Mouse (Mus musculus) lung, postnatal 4 days (tissue): ENCODE measurements around the gene Ston2.

Experiments
- DNase-seq, 2 experiments: peaks; one replicate each; pipeline ENCODE4 v3.0.0; 2021

Ston2 gene

DNA sequence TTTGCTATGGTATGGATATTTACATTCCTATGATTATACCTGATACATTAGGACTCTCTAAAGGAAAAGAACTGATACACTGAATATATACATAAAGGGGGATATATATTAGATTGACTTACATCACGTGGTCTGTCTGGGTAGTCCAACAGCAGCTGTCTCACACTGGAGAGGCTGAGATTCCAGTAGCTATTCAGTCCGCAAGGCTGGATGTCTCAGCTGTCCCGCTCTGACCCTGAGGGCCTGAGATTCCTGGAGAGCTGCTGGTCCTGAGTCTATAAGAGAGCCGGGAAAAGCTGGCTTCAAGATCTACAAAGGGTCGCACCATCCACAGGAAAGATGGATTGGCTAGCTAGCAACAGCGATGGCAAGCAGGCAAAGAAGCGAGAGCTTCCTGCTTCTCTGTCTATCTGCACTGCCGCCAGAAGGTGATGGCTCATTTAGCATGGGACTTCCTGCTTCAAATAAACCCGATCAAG, at the start of gene Ston2:
Ston2 (minus strand) TSS at position 429 of the 479 bp plus-strand sequence.
- DNase-seq = no peak

DNA sequence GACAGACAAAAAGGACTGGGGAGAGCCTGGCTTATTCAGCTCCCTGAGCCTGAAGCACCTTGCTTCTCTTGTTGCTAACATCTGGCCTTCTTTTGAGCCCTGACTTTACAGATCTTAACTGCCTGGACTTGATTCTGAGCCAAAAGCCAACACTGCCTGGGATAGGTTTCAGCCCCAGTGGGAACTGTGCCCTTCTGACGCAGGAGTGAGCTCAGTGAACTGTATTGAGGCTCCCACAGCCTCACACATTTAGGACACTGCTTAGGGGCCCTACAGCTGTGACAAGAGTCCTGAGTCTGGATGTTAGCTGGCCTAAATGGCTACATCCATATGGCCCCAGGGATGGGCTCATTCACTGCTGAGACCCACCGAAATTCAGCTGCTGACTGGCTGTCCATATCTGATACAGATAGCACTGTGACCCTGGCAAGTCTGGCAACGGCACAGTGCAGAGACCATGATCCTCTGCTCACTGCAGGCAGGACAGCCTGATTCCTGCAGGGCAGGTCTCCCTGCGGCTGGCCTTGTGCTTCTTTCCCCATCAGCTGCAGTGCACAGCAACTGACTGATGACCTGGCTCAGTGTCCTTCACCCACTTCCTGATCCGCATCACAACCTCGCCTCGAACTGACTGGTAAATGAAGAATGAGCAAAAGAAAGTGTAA, 49.3 kb upstream of the Ston2 start:
- no peak for DNase-seq

DNA sequence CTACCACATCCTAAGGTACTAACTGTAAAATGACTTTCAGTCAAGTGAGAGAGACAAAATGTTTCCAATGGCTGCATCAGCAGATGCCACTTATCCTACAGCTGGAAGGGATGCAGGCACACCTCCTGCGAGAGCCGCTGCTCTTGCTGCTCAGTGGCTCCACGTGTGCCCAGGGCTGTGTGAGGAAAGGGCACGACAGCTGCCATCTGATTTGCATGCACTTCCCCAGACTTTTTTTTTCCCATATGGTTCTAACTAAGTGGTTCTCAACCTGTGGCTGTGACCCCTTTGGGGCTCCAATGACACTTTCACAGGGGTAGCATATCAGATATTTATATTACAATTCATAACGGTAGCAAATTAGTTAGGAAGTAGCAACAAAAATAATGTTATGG, 45.7 kb upstream of the Ston2 start:
- no peak for DNase-seq

DNA sequence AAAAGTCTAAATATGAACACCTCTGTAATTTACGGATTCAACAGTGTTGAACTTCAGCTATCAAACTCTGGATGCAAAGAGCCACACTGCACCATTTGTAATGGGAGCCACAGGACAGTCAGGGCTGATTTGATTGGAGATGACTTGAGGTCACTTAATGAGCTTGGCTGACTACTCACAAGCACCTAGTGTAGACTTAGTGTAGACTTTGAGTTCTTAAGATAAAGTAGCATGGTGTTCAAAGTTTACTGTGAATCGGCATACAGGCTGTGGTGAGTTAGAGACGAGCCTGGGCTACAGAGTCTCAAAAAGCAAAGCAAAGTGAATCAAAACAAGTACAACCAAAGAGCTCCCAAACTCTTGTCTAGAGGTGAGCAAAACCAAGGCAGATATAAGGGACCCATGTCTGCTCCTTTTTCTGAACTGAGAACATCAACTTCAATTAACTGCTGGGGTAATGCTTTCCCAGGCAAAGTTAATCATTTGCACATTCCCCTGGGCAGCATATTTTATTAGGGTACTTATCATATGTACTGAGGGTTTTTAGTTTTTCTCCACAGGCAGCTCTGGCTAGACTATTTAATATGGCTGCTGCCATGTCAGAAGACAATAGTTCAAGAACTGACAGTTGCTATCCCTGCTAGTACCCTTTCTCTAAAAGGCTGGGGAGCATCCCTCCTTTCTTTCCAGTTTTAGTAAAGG, 45.2 kb upstream of the Ston2 start:
- DNase-seq = no peak

DNA sequence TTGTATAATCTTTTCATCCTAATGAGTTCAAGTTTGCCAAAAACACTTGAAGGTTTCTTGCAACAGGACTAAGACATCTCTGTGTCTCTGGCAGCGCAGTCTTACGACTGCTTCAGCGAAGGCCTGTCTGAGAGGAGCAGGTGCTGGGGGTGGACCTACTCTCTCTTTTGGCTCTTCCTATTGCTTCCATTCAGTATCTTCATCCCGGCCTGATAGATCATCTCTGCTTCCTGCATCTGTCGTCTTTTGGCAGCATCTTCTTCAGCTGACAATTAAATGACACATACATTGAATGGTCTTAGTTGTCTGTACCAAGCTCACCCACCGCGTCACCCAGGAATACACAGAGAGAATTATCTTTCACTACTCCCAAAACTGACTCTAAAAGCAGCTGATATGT, 43.2 kb upstream of the Ston2 start:
- no peak for DNase-seq

DNA sequence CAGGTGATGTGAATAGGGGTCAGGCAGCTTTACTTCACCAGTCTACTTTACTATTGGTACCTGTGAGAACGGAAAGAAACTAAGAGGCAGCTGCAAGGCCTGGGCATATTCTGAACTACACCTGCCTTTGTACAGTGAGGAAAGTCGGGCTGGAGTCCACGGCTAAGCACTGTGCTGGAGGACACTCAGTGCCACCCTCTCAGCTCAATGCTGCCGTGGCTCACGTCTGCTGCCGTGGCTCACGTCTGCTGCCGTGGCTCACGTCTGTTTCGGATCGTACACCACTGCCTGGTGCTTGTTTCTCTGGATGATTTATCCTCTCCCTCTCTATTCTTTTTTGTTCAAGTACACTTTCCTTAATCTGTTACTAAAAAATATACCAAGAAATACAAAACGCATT, 32.3 kb upstream of the Ston2 start:
- no peak for DNase-seq

DNA sequence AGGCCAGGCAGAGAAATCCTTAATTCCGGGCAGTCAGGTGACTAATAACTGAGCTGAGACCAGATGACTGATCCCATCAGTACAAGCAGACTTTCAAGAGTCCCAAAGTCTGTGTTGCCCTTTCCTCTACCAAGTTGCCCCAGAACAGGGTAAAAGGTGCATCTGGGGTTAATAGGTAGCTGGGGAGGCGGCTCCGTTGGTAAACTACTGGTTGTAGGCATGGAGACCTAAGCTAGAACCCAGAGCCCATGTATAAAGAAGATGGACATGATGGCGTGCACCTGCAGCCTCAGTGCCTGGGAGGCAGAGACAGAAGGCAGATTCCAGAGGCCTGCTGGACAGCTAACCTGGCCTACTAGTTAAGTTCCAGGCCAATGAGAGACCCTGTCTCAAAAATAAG, 30.5 kb upstream of the Ston2 start:
- no peak for DNase-seq

DNA sequence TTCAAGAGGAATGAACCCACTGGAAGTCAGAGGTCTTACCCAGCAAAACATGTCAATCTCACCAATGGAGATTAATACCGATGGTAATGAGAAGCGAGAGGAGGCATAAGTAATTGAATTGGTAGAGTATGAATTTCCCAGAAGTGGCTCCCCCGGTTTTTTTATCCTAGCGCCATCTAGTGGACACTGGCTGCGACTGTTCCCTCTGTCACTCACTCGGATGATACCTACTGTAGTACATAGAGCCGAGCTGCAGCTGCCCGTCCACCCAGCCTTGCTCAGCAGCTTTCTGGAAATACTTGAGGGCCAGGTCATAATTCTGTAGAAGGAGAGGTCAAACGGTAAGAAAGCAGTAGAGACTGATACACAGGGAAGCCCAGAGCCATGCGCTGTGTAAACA, 27.8 kb upstream of the Ston2 start:
- peak; percentile 32 to 65 for DNase-seq

DNA sequence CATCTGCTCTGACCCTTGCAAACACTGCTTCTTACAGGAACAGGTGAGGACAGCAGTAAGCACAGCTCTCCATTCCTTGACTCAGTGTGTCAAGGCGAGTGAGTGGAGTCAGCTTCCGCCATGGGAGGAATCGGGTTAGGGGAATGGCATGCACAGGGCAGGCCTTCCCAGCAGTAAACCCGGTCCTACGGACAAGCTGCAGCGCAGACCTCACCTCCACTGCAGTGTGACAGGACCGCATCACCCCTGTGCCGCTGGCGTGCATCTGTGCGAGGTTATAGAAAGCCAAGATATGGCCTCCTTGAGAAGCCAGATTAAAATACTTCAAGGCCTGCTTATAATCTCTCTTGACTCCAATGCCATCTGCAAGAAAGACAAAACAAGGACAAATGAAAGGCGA, 27.4 kb upstream of the Ston2 start:
- DNase-seq = no peak

DNA sequence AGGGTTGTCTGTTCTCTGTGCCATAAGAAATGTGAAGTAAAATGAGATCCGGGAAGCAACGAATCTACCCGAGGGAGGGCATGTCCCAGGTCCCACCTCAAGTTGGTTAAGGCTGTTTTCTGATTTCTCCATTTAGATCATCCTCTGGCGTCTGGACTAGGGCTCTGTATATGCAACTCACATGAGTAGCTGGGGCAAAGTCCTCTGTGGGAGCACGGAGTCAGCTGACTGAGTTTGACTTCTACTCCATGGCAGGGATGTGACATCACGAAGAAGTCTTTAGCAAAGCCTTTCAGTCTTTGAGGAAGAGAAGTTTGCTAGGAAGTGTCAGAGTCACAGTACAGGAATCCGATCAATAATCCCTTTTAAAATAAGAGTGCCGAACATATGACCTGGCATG, 20.7 kb upstream of the Ston2 start:
- DNase-seq = no peak

DNA sequence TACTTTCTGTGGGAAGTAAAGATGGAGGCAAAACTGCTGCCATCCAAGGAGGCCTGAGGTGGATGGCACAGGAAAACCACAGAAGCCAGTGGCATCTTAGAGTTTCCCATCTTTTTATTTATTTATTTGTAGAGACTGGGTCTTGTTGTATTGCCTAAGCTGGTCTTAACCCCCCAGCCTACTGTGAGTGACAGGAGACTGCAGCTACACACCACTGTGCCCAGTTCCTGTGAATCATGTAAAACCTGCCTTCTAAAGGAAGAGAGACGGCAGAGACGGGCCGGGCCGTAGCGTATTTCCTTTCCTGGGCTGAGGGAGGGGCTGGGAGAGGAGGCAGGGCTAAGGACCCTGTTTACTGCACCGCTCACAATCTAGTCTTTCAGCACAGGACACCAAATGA, 19.6 kb upstream of the Ston2 start:
- no peak for DNase-seq

DNA sequence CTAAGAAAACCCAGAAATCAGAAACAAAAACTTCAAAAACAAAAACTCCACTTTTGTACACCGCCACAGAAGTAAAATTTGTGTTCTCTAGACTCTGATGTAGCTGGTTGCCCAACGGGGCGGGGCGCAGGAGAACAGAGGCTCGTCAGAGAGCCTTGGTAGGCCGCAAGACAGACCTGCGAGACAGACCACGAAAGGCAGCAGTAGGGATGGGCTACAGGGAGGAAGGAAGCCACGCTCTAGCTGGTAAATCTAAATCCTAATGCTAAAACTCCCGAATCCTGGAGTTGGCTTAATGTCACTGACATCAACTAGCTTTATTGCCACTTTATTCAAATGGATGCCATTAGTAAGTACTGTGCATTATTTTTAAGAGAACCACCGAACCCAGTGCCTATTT, 18.9 kb upstream of the Ston2 start:
- DNase-seq = no peak

DNA sequence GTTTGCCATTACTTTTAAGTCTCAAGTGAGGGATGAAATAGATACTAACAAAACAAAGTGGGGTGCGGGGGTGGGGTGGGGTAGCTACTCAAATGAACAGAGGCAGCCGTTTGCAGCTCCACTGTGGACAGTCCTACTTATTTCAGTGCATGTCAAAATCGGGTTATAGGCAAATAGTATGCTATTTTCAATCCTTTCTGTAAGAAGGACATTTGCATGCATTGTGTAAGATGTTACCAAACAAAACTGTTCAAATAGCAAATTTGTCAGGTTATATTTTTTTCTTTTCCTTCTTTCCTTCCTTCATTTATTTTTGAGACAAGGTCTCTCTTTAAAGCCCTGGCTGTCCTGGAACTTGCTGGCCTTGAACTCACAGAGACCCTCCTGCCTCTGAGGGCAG, 16.1 kb upstream of the Ston2 start:
- DNase-seq = no peak

DNA sequence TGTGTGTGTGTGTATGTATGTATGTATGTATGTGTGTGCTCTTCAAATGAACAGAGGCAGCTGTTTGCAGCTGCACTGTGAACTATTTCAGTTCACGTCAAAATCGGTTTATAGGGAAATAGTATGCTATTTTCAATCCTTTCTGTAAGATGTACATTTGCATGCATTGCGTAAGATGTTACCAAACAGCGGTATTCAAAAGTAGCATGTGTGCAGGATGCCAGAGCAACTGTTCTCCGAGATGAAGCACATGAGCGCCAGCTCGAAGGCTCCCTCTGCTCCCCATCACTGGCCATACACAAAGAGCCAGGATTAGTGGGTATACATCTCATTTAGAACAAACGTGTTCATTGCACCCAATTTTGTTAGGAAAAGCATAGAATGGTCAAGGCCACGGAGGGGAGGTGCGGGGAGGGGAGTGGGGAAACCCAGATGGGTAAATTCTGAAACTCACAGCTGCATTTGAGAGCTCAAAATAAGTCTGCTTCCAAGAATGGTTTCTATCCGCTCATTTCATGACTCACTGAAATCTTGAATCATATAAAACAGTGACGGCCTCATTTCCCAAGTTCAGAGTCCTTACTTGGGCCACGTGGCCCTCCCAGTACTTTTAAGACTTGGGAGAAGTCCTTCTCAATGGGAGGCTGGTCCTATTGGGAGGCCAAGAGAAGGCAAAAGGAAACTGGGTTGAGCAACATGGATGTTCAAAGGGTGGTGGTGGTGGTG, 15.2 kb upstream of the Ston2 start:
- DNase-seq = no peak

DNA sequence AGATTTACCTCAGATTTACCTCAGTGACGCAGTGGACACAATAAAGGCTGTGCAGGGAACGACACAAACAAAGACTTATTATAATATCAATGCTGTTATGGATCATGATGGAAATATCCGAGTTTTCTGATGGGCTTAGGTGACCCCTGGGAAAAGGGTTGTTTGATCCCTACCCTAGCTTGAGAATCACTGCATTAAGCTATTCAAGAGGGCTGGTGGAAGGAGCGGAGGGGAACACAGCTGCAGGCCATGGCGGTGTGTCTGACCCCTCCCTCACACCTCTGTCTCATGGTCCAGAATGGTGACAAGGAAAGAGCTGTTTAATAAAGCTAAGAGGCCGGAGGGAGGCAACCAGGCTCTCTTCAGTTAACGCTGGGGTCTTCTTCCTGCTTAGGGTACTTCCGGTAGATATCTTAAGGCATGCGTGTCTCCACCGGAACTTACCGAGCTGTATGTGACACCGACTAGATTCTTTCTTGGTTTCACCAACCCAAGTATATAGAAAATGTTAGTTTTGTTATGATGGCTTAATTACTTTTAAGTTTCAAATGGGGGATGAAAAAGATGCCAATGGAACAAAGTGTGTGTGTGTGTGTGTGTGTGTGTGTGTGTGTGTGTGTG, 14.5 kb upstream of the Ston2 start:
- DNase-seq = no peak

DNA sequence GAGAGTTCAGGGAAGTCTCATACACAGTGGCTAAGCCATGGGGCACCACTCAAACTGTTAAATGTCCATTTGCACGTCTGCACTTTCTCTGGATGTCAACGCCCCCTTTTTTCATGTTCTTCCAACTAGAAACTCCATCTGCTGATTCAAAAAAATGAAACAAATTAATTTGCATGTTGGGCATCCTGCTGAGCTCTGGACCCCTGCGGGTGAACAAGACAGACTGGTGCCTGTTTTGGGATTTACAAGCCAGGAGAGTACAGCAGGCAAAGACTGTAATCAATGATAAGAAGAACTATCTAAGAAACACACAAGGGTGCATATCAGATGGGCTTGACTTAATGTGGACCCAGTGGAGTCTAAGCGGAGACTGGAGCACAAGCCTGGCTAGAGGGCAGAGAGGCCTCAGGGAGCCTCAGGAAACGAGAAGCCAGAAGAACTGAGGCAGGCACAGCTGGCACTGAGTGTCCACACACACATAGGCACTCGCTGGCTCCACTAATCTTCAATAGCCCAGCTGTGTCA, 12.7 kb upstream of the Ston2 start:
- no peak for DNase-seq

DNA sequence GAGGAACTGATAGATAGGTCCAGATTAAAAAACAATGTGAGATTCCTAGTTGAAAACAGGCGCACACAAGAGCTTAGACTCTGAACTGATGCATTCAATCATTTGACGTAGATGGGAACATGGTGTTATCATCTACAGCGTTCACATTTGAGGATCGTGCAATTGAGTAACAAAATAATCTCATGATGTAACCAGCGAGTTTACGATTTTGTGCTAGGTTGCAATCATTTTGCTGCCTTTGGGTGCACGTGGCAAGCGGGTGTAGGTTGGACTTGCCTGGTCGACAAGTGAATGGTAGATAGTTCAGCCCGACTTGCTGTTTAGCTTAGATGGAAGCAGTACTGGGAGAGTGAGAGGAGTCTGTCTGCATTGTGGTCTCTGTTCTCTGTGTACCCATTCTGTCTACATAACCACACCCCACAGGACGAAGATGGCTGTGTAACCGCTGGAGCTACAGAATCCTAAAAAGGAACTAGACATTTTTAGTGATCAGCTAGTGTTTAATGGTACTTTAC, 11.7 kb upstream of the Ston2 start:
- no peak for DNase-seq

DNA sequence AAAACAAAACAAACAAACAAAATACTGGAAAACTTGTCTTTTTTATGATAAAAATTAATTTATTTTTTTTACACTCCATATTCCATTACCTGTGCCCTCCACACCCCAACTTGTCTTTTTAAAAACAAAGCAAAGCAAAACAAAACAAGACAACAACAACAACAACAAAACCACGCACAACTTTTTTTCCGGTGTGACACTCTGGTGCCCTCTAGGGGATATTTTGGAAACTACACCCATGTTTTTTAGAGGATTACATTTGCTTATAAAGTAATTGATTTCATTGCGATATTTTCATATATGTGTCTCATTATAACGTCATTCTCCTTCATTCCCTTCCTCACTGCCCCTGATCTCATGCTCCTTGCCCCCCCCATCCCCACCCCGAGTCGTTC, 11.2 kb upstream of the Ston2 start:
- no peak for DNase-seq

DNA sequence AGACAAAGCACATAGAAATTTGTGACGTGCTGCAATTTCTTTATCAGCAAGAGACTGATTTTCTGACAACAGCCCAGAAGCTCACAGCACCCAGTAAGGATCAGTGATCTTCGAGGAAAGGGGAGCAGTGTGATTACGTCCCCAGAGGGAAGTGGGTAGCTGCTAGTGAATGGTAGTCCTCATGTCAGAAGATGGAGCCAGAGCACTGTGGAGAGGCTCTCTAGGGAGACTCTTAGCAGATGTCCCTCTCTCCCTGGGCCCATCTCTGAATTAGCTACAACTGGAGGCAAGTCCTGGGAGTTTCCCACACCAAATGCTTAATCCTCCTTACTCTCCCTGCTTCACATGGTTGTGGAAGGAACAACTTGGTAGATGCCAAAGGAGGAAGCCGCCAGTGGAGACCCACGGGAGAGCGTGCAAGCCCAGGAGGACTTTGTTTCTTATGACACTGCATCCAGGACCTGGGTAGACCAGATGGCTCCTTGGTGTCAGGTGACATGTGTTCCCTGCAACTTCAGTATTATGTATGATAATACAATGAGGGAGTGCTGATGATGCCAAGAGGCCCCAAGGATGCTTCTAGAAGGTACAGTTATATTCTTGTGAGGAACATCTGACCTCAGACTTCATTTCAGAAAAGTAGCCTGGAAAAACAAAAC, 10.7 kb upstream of the Ston2 start:
- DNase-seq = no peak

DNA sequence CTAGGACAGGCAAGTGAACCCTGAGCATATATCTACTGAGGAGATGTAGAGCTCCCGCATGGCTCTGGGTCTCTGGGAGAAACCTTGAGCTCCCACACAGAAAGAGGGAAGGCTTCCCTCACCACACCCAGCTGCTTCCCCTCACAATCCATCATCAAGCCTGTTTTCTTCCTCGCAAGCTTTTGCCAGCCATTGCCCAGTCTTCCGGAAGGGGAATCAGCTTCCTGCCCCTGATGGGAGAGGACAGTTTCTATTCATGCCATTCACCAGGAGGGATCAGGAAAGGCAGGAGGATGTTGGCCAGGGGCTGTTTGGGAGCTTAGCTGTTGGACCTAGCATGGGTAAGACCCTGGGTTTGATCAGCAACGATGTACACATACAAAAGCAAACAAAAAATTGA, 8.6 kb upstream of the Ston2 start:
- DNase-seq = peak; percentile 38 to 63

DNA sequence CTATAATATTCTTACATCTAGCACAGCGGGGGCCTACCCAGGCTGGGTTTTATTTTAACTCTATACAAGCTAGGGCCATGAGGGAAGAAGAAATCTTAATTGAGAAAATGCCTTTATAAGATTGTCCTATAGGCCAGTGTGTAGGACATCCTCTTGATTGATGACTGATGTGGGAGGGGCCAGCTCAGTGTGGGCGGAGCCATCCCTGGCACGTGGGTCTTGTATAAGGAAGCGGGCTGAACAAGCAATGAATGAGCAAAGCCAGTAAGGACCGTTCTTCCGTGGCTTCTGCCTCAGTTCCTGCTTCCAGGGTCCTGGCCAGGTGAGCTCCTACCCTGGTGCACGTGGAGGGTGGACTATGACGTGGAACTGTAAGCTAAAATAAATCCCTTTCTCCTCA, 5.1 kb upstream of the Ston2 start:
- no peak for DNase-seq

DNA sequence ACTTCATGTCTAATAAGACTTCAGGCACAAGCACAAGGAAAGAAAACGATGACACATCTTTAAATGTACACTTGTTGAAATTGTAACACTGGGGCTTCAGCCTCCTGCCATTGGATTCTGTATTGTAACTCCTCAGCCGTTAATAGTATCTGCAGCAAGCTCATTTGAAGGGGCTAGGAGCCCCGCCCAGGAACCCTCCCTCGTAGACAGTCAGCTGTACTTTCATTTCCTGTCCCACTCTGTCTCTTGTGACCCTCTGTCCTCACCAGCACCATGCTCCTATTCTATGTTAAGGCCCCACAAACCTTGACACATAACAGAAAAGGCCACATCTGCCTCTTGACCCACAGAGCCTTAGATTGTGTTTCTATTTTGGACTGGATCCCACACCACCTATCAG, 3.6 kb upstream of the Ston2 start:
- no peak for DNase-seq

DNA sequence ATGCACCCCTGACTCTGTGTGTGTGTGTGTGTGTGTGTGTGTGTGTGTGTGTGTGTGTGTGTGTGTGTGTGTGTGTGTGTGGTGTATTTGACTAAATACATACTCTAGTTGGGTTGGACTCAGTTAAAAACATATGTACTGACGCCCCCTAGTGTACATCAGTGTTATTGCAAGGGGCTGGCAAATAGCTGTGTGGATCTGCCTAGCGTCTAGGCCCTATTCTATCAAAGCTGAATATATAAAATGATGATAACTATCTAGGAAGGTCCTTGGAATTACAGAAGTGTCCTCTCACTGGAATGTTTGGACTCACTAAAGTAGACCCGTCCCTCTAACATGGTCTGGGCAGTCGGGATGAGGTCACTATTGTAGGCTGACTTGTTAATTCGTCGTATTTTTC, 1.6 kb upstream of the Ston2 start:
- peak in 1 of 2 experiments; percentile 71 for DNase-seq
